Mouse (Mus musculus) spleen, postnatal 14 days (tissue): Measurements from ENCODE around the gene Lilrb4a.
"Not testable (repeated sequence)": the region's sequence is repeated elsewhere in the genome, so short reads cannot be mapped to it uniquely, and the experiment has no call there.

Experiments
- DNase-seq, 2 experiments: peaks; one replicate each; pipeline ENCODE4 v3.0.0; 2021 to 2022; ENCODE audit warnings: low spot score in 2 of 2

The Lilrb4a gene

GRCm38 (mm10) chr10:51490691-51491090, at the start of gene Lilrb4a:
Gene Lilrb4a, plus strand, starts transcription at chr10:51490956.
- DNase-seq = not testable (repeated sequence)

DNA sequence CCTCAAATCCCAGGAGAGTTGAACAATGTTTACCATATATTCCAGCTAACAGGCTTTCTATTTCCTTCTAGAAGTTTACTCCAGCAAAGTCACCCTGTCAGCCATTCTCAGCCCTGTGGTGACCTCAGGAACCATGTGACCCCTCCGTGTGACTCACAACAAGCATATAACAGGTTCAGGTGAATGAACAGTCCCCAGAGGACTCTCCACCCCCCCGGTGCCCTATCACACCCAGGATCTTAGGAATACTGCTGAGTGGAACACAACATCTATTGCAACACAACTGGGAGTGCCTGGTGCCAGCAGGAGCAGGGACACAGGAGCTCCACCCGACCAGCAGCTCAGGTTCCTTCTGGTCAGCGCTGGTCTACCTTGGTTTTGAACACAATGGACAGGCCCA, 39.1 kb upstream of the Lilrb4a start:
- DNase-seq = no peak

DNA sequence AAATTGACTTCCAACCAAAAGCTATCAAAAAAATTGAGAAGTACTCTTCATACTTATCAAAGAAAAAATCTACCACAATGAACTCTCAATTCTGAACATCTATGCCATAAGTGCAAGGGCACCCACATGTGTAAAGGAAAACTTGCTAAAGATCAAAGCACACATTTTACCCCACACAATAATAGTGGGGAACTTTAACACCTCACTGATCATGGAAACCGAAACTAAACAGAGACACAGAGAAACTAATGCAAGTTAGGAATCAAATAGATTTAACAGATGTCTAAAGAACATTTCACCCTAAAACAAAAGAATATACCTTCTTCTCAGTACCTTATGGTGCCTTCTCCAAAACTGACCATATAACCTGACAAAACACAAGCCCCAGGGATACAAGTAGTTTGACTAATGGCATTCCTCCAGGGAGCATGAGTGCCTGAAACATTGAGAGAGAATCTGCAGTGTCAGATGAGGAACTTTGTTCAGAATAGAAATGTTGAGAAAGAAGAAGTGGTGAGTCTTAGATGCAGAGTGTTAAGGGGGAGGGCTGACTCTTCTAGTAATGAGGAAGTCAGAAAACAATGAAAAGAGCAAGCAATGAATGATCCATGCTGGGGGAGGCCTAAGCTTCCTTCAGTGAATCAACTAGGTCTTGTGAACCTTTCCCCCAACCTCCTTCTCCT, 37.0 kb upstream of the Lilrb4a start:
- DNase-seq = no peak

DNA sequence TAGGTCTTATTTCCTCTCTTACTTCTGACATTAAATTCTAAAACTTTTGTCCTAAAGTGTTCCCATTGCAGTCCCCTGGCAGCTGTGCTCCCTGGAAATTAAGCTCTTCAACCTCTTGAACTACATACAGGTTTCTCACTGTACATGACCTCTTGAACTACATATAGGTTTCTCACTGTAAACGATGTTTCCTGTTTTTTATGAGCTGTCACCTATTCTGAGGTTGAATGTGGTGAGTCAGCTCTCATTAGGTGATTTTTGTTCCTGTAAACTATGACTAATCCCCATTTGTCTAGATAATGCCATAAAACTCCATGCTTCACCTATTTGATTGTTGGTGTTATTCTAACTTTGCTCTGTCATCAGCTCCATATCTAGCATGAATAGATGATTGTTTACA, 36.4 kb upstream of the Lilrb4a start:
- DNase-seq = no peak

- DNase-seq = no peak
These were observed 35.0 kb upstream of the Lilrb4a start for GRCm38 (mm10) chr10:51455762-51456161.

GRCm38 (mm10) chr10:51456369-51456768, 34.4 kb upstream of the Lilrb4a start:
- DNase-seq = no peak

DNA sequence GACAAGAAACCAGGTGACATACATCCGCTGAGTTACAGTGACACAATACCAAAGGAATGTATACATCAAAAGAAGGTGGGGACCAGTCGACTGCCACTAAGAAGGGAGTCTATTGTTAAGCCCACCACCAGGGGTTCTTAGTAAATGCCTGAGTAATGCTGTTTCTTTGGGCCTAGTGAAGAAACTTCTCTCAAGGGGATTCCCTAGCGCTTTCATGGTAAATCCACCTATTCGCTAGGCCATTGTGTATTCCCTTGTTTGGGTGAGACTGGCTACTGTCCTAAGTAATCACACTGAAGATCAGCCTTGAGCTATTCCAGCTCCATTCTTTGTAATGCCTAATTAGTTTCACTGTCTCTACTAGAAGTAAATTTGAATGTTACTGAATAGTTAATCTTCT, 27.0 kb upstream of the Lilrb4a start:
- not testable (repeated sequence) for DNase-seq

GRCm38 (mm10) chr10:51480397-51480796, 10.4 kb upstream of the Lilrb4a start, which contains the start of the genes Gm49339 and Lilr4b:
Gene Gm49339, plus strand, starts transcription at chr10:51480612.
Gene Lilr4b, plus strand, starts transcription at chr10:51480632.
- DNase-seq = not testable (repeated sequence)

- DNase-seq = no peak
These were observed 29.3 kb downstream of the Lilrb4a start for GRCm38 (mm10) chr10:51520021-51520420.

DNA sequence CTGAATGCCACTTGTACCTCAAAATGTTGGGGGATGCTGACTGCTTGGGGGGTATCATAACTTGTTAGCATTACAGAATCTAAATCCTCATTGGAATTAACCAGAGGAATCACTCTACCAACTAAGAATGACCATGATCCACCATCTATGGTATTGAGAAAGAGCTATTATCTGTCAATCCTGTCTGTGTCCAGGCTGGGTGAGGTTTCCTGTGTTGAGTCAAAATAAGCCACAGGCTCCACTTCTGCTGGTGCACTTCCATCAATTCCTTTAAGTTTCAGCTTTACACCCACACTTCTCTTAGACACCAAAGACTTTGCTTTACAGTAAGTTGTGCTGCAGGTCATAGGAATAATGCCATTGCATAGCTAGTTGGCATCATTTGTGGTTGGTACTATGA, 30.7 kb downstream of the Lilrb4a start:
- no peak for DNase-seq

DNA sequence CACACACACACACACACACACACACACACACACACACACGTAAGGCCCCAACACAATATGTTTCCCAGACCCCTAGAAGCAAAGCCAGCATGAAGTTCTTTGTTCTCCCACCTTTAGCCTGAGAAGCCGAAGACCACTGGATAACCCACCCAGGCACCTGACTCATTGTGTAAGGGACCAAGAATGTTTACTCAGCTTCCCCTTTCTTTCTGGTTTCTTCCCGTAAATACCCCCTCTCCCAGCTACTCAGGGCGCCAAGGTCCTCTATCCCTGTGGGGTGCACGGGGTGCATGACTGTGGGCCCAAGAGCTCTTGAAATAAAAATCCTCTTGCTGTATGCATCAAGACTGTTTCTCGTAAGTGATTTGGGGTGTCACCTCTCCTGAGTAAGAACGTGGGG, 35.3 kb downstream of the Lilrb4a start:
- DNase-seq = no peak

GRCm38 (mm10) chr10:51526633-51527032, 35.9 kb downstream of the Lilrb4a start:
- DNase-seq = no peak

GRCm38 (mm10) chr10:51528840-51529434, 38.2 kb downstream of the Lilrb4a start:
- DNase-seq = no peak

GRCm38 (mm10) chr10:51529497-51529896, 38.7 kb downstream of the Lilrb4a start:
- DNase-seq = no peak

DNA sequence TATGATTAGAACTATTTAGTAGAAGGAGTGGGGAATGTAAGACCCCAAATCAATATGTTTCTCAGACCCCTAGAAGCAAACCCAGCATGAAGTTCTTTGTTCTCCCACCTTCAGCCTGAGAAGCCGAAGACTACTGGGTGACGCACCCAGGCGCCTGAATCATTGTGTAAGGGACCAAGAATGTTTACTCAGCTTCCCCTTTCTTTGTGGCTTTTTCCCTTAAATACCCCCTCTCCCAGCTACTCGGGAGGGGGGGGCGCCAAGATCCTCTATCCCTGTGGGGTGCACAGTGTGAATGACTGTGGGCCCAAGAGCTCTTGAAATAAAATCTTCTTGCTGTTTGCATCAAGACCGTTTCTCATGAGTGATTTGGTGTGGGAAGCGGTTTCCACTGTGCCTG, 40.1 kb downstream of the Lilrb4a start:
- no peak for DNase-seq
